Mouse (Mus musculus) liver, postnatal 0 days (tissue): Measurements from ENCODE around the gene Ireb2. TPM values are rescaled to one million over a fixed set of nuclear protein-coding genes. Genes with fewer than 3 reads are reported as not detected.
"Not testable (repeated sequence)": the region's sequence is repeated elsewhere in the genome, so short reads cannot be mapped to it uniquely, and the experiment has no call there.

ENCODE experiments used
- ATAC-seq: fragments of 200-750 bp; cut with Nextera tagmentation; 2 replicates; pipeline ENCODE4 v1.8.0; 2017; ENCODE audit warnings: mild to moderate bottlenecking, moderate library complexity
- DNase-seq: peaks from one replicate; pipeline ENCODE4 v3.0.0-alpha.2; 2016
- H3K27ac ChIP-seq: fragments of 300-500 bp; sonication (generic); 2 replicates; pipeline ENCODE4 v1.5.1; 2014; ENCODE audit warnings: antibody characterized with exemption, moderate library complexity, mild to moderate bottlenecking, low read depth
- H3K27me3 ChIP-seq: fragments of 300-500 bp; sonication (generic); 2 replicates; pipeline ENCODE4 v1.6.1; 2014; ENCODE audit warnings: low read length, control low read depth, mixed read lengths; ENCODE audit not compliant: insufficient read depth
- H3K36me3 ChIP-seq: fragments of 300-500 bp; sonication (generic); replicated peaks from 2 replicates; pipeline ENCODE4 v1.6.1; 2014; ENCODE audit warnings: mild to moderate bottlenecking, control low read depth, low read length, moderate library complexity, mixed read lengths; ENCODE audit not compliant: insufficient read depth
- H3K4me1 ChIP-seq: fragments of 300-500 bp; sonication (generic); 2 replicates; pipeline ENCODE4 v1.6.1; 2014; ENCODE audit warnings: antibody characterized with exemption, mild to moderate bottlenecking, control low read depth; ENCODE audit not compliant: insufficient read depth
- H3K4me2 ChIP-seq: fragments of 300-500 bp; sonication (generic); 2 replicates; pipeline ENCODE4 v1.6.1; 2014; ENCODE audit warnings: low read depth, mild to moderate bottlenecking, low read length, moderate library complexity, mixed read lengths
- H3K4me3 ChIP-seq: fragments of 300-500 bp; sonication (generic); 2 replicates; pipeline ENCODE4 v1.5.1; 2014; ENCODE audit warnings: low read depth, low read length
- H3K9ac ChIP-seq: fragments of 300-500 bp; sonication (generic); replicated peaks from 2 replicates; pipeline ENCODE4 v1.6.1; 2014; ENCODE audit warnings: mild to moderate bottlenecking, moderate library complexity
- H3K9me3 ChIP-seq: fragments of 300-500 bp; sonication (generic); 2 replicates; pipeline ENCODE4 v1.6.1; 2016; ENCODE audit warnings: mild to moderate bottlenecking, control low read depth, low read length, mixed read lengths
- CTCF ChIP-seq: sonication (generic); IDR thresholded peaks from 2 replicates; pipeline ENCODE4 v1.5.1; 2016; ENCODE audit warnings: antibody characterized with exemption, low read depth
- EP300 ChIP-seq: IDR thresholded peaks from 2 replicates; pipeline ENCODE4 v1.6.1; 2016; ENCODE audit warnings: antibody characterized with exemption, low read depth, mild to moderate bottlenecking
- WGBS: fragments of 180-500 bp; shearing (Covaris S2); extraction: QIAGEN DNeasy Blood & Tissue Kit; methylation state at CpG from one replicate; pipeline ENCODE4 v1.1.7; 2014; ENCODE audit not compliant: insufficient replicate concordance; 5-methylcytosine and 5-hydroxymethylcytosine counted together
- polyA plus RNA-seq: library from polyadenylated mRNA; unstranded; fragments of >200 nt; fragmentation: Nextera tagmentation; extraction: Ambion mirVana; gene quantifications from 2 replicates; pipeline ENCODE4 v1.2.1, GENCODE M21; 2015

Ireb2 gene
- polyA plus RNA-seq, 1 experiment from 2014 or later, result 7.5 TPM

GRCm38 (mm10) chr9:54837835-54838234 lies 25.8 kb upstream of the Ireb2 start:
- H3K4me1 ChIP-seq, result no peaks in the 10 kb centered on the region
- H3K4me3 ChIP-seq, result no peak overlapping the region
- no peak for TF ChIP-seq EP300
- no peak for TF ChIP-seq CTCF
- no peaks in the 10 kb centered on the region for H3K27me3 ChIP-seq
- DNase-seq (no peak), ATAC-seq (no peak)
- H3K4me2 ChIP-seq, result no peak overlapping the region
- no peak overlapping the region for H3K27ac ChIP-seq
- H3K36me3 ChIP-seq, result no peaks in the 10 kb centered on the region
- H3K9me3 ChIP-seq, result no peaks in the 10 kb centered on the region
- WGBS, result 79% methylated on average over 7 of the region's 7 CpGs
- H3K9ac ChIP-seq, result no peak overlapping the region

DNA sequence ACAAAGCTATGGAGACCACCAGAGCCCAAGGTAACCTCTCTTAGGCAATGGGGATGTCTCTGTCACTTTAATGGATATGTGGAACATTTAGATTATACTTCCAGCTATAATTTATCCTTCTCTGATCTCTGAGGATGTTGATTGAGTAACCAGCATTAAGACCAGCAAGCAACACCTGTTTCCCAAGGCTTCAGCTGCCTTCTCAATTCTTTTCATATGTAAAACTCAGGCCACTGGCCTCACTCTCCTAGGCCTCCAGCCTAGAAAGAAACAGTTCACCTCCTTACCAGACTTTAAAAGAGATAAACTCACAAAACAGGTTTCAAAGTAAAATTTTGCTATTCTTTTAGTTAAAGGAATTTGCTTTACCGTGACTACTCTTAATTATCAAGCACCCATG lies 23.4 kb upstream of the Ireb2 start:
- H3K9me3 ChIP-seq, result no peaks in the 10 kb centered on the region
- ATAC-seq (no peak), DNase-seq (no peak)
- no peak for TF ChIP-seq EP300
- TF ChIP-seq CTCF, result no peak
- H3K36me3 ChIP-seq, result no peaks in the 10 kb centered on the region
- no peaks in the 10 kb centered on the region for H3K27me3 ChIP-seq
- no peak overlapping the region for H3K4me2 ChIP-seq
- WGBS, result 82% methylated on average over 1 of the region's 1 CpGs
- no peak overlapping the region for H3K4me3 ChIP-seq
- H3K9ac ChIP-seq, result no peak overlapping the region
- H3K27ac ChIP-seq, result no peak overlapping the region
- no peaks in the 10 kb centered on the region for H3K4me1 ChIP-seq

DNA sequence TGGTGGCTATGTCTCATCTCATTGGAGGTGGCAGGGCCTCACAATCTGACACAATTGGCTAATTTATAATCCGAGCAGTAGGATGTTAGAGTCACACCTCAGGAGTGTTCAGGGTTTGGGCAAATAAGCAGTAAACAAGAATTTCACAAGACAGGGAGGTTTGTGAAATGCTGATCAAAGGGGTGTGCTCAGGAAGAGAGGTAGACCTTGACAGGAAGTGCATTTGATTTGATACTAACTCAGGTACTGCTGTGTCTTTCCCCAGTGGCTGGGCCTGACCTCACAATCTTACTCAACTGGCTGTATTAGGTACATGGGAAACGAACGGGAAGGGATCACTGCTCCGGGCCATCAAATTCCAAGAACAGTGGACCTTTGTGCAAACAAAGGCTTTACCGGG lies 21.3 kb upstream of the Ireb2 start:
- Histone ChIP-seq H3K4me2 (no peak overlapping the region), H3K9me3 (no peaks in the 10 kb centered on the region), H3K27ac (no peak overlapping the region), H3K4me3 (no peak overlapping the region), H3K4me1 (no peaks in the 10 kb centered on the region), H3K27me3 (no peaks in the 10 kb centered on the region), H3K36me3 (no peaks in the 10 kb centered on the region), H3K9ac (no peak overlapping the region)
- no peak for TF ChIP-seq EP300
- TF ChIP-seq CTCF, result no peak
- ATAC-seq (peak; percentile 89), DNase-seq (no peak)
- 52% methylated on average over 5 of the region's 5 CpGs for WGBS

- Histone ChIP-seq H3K36me3 (no peaks in the 10 kb centered on the region), H3K9me3 (no peaks in the 10 kb centered on the region), H3K27me3 (no peaks in the 10 kb centered on the region), H3K4me2 (no peak overlapping the region), H3K27ac (peak overlapping the region; percentile 11; the same call in 1 of the 2 replicates), H3K4me1 (no peaks in the 10 kb centered on the region), H3K4me3 (no peak overlapping the region), H3K9ac (no peak overlapping the region)
- 49% methylated on average over 6 of the region's 6 CpGs for WGBS
- ATAC-seq (peak; percentile 41; the same call in 1 of the 2 replicates), DNase-seq (peak; percentile 27)
- TF ChIP-seq EP300 (0 out of 2 replicates have a peak, but pooled peaks have one; percentile 14), CTCF (no peak)
Observed at GRCm38 (mm10) chr9:54843887-54844286, 19.7 kb upstream of the Ireb2 start.

DNA sequence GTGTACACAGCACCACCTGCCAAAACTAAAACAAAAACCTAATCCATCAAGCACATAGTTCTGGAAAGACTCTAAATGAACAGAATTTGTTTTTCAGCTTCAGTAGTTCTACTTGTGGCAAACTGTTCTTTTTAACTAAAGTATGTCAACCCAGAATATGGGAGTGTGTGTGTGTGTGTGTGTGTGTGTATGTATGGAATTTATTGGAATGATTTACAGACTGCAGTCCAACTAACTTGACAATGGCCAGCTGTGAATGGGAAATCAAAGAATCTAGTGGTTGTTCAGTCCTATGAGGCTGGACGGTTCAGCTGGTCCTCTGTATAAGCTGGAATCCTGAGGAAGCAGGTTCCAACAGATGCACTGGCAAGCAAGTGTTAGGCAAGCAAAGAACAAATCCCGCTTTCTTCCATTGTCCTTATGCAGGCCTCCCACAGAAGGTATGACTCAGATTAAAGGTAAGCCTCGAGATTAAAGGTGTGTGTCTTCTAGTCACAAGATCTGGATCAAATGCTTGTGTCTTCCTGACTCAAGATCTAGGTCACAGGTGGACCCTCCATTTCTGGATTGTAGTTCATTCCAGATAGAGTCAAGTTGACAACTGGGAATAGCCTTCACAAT lies 18.9 kb upstream of the Ireb2 start:
- H3K36me3 ChIP-seq, result no peaks in the 10 kb centered on the region
- ATAC-seq (no peak), DNase-seq (no peak)
- H3K9ac ChIP-seq, result no peak overlapping the region
- H3K9me3 ChIP-seq, result no peaks in the 10 kb centered on the region
- no peak overlapping the region for H3K4me3 ChIP-seq
- no peak for TF ChIP-seq CTCF
- TF ChIP-seq EP300, result no peak
- no peaks in the 10 kb centered on the region for H3K27me3 ChIP-seq
- 78% methylated on average over 3 of the region's 3 CpGs for WGBS
- no peak overlapping the region for H3K4me2 ChIP-seq
- H3K27ac ChIP-seq, result no peak overlapping the region
- no peaks in the 10 kb centered on the region for H3K4me1 ChIP-seq

- H3K9ac ChIP-seq, result no peak overlapping the region
- ATAC-seq (no peak), DNase-seq (no peak)
- no peak overlapping the region for H3K4me3 ChIP-seq
- H3K4me1 ChIP-seq, result no peaks in the 10 kb centered on the region
- H3K27ac ChIP-seq, result no peak overlapping the region
- H3K9me3 ChIP-seq, result no peaks in the 10 kb centered on the region
- no peaks in the 10 kb centered on the region for H3K36me3 ChIP-seq
- H3K27me3 ChIP-seq, result no peaks in the 10 kb centered on the region
- TF ChIP-seq CTCF, result no peak
- TF ChIP-seq EP300, result no peak
- H3K4me2 ChIP-seq, result no peak overlapping the region
Observed at GRCm38 (mm10) chr9:54848203-54848602, 15.4 kb upstream of the Ireb2 start.

- WGBS, result 70% methylated on average over 6 of the region's 6 CpGs
- not testable (repeated sequence) for ATAC-seq, DNase-seq
Observed at GRCm38 (mm10) chr9:54853036-54853435, 10.6 kb upstream of the Ireb2 start.

More at GRCm38 (mm10) chr9:54853036-54853435, 10.6 kb upstream of the Ireb2 start:
- not testable (repeated sequence) for H3K4me3 ChIP-seq, H3K9ac ChIP-seq, H3K36me3 ChIP-seq, H3K27ac ChIP-seq, H3K9me3 ChIP-seq, H3K4me1 ChIP-seq, H3K27me3 ChIP-seq, H3K4me2 ChIP-seq
